Mouse (Mus musculus) heart, embryonic 16.5 days (tissue): ENCODE measurements around the gene Capn15. TPM values are rescaled to one million over a fixed set of nuclear protein-coding genes. Genes with fewer than 3 reads are reported as not detected.
A peak's percentile ranks its signal among the peaks of the same experiment; 100 is the strongest.

Experiments
- ATAC-seq: fragments of 200-750 bp; cut with Nextera tagmentation; replicated peaks from 2 replicates; pipeline ENCODE4 v1.8.0; 2017; ENCODE audit warnings: moderate number of reproducible peaks; ENCODE audit not compliant: insufficient read depth, low FRiP score; ENCODE audit errors: extremely low read depth
- H3K27ac ChIP-seq: fragments of 300-500 bp; sonication (generic); 2 replicates; pipeline ENCODE4 v1.5.1; 2014; ENCODE audit warnings: mild to moderate bottlenecking, low read length, control low read depth, moderate library complexity
- H3K27me3 ChIP-seq: fragments of 300-500 bp; sonication (generic); 2 replicates; pipeline ENCODE4 v1.6.1; 2014; ENCODE audit warnings: low read length, mixed read lengths; ENCODE audit not compliant: control insufficient read depth, insufficient read depth
- H3K36me3 ChIP-seq: fragments of 300-500 bp; sonication (generic); 2 replicates; pipeline ENCODE4 v1.6.1; 2014; ENCODE audit not compliant: control insufficient read depth, insufficient read depth
- H3K4me1 ChIP-seq: fragments of 300-500 bp; sonication (generic); 2 replicates; pipeline ENCODE4 v1.6.1; 2014; ENCODE audit warnings: low read length, mixed read lengths; ENCODE audit not compliant: control insufficient read depth, insufficient read depth
- H3K4me2 ChIP-seq: fragments of 300-500 bp; sonication (generic); 2 replicates; pipeline ENCODE4 v1.6.1; 2014; ENCODE audit warnings: low read depth, mild to moderate bottlenecking, control low read depth, low read length
- H3K4me3 ChIP-seq: fragments of 300-500 bp; sonication (generic); 2 replicates; pipeline ENCODE4 v1.5.1; 2014; ENCODE audit warnings: mild to moderate bottlenecking, control low read depth, low read length
- H3K9ac ChIP-seq: fragments of 300-500 bp; sonication (generic); 2 replicates; pipeline ENCODE4 v1.6.1; 2014; ENCODE audit warnings: low read length, control low read depth
- H3K9me3 ChIP-seq: fragments of 300-500 bp; sonication (generic); replicated peaks from 2 replicates; pipeline ENCODE4 v1.6.1; 2016; ENCODE audit warnings: low read length; ENCODE audit not compliant: control insufficient read depth
- WGBS: fragments of 180-500 bp; shearing (Covaris S2); extraction: QIAGEN DNeasy Blood & Tissue Kit; methylation state at CpG from one replicate; pipeline ENCODE4 v1.1.7; 2014; 5-methylcytosine and 5-hydroxymethylcytosine counted together
- polyA plus RNA-seq: library from polyadenylated mRNA; unstranded; fragments of >200 nt; fragmentation: Nextera tagmentation; extraction: Ambion mirVana; gene quantifications from 2 replicates; pipeline ENCODE4 v1.2.1, GENCODE M21; 2015

Gene Capn15
- polyA plus RNA-seq, 1 experiment from 2014 or later: 14.5 TPM

GRCm38 (mm10) chr17:26018388-26018787 is 32.8 kb upstream of the Capn15 start:
- Histone ChIP-seq H3K27ac (peak overlapping the region; percentile 70), H3K27me3 (no peaks in the 10 kb centered on the region), H3K9me3 (no peaks in the 10 kb centered on the region), H3K4me3 (no peak overlapping the region), H3K4me2 (no peak overlapping the region), H3K36me3 (peaks cover 13% of the 10 kb centered on the region), H3K4me1 (peaks cover 13% of the 10 kb centered on the region), H3K9ac (no peak overlapping the region)
- 42% methylated on average over 3 of the region's 3 CpGs for WGBS
- no peak for ATAC-seq

GRCm38 (mm10) chr17:26017949-26018348 is 32.4 kb upstream of the Capn15 start:
- H3K9me3 ChIP-seq: no peaks in the 10 kb centered on the region
- H3K36me3 ChIP-seq: peaks cover 13% of the 10 kb centered on the region
- H3K9ac ChIP-seq: no peak overlapping the region
- H3K4me3 ChIP-seq: no peak overlapping the region
- ATAC-seq: peak; percentile 59; the same call in 1 of the 2 replicates
- 37% methylated on average over 5 of the region's 5 CpGs for WGBS
- H3K27me3 ChIP-seq: no peaks in the 10 kb centered on the region
- H3K4me1 ChIP-seq: peaks cover 13% of the 10 kb centered on the region
- H3K27ac ChIP-seq: peak overlapping the region; percentile 70
- no peak overlapping the region for H3K4me2 ChIP-seq

- Histone ChIP-seq H3K4me1 (peaks cover 11% of the 10 kb centered on the region), H3K9me3 (no peaks in the 10 kb centered on the region), H3K4me3 (no peak overlapping the region), H3K27me3 (no peaks in the 10 kb centered on the region), H3K27ac (no peak overlapping the region), H3K9ac (no peak overlapping the region), H3K4me2 (no peak overlapping the region), H3K36me3 (peaks cover 13% of the 10 kb centered on the region)
- no peak for ATAC-seq
- 77% methylated on average over 3 of the region's 3 CpGs for WGBS
Measured at GRCm38 (mm10) chr17:26017021-26017420, 31.4 kb upstream of the Capn15 start.

GRCm38 (mm10) chr17:26013711-26014110 is 28.1 kb upstream of the Capn15 start:
- 85% methylated on average over 10 of the region's 10 CpGs for WGBS
- no peak overlapping the region for H3K9ac ChIP-seq
- peaks cover 17% of the 10 kb centered on the region for H3K4me1 ChIP-seq
- H3K4me3 ChIP-seq: no peak overlapping the region
- H3K27ac ChIP-seq: no peak overlapping the region
- no peak for ATAC-seq
- H3K4me2 ChIP-seq: no peak overlapping the region
- H3K27me3 ChIP-seq: no peaks in the 10 kb centered on the region
- peaks cover 13% of the 10 kb centered on the region for H3K36me3 ChIP-seq
- H3K9me3 ChIP-seq: no peaks in the 10 kb centered on the region

- Histone ChIP-seq H3K27ac (no peak overlapping the region), H3K9me3 (no peaks in the 10 kb centered on the region), H3K4me2 (peak overlapping the region; percentile 51), H3K36me3 (peaks cover 13% of the 10 kb centered on the region), H3K4me3 (peak overlapping the region; percentile 12; the same call in 1 of the 2 replicates), H3K9ac (no peak overlapping the region), H3K4me1 (peaks cover 9% of the 10 kb centered on the region), H3K27me3 (no peaks in the 10 kb centered on the region)
- ATAC-seq: peak; percentile 81
- 10% methylated on average over 15 of the region's 15 CpGs for WGBS
Measured at GRCm38 (mm10) chr17:26011841-26012460, 26.4 kb upstream of the Capn15 start.

- Histone ChIP-seq H3K9me3 (no peaks in the 10 kb centered on the region), H3K4me1 (peaks cover 9% of the 10 kb centered on the region), H3K9ac (no peak overlapping the region), H3K36me3 (peaks cover 10% of the 10 kb centered on the region), H3K27ac (no peak overlapping the region; the same call in 1 of the 2 replicates), H3K4me3 (no peak overlapping the region), H3K27me3 (no peaks in the 10 kb centered on the region), H3K4me2 (no peak overlapping the region)
- WGBS: 22% methylated on average over 4 of the region's 4 CpGs
- ATAC-seq: peak; percentile 46; the same call in 1 of the 2 replicates
Measured at GRCm38 (mm10) chr17:26009540-26009939, 23.9 kb upstream of the Capn15 start.

- peak overlapping the region; percentile 17; the same call in 1 of the 2 replicates for H3K27ac ChIP-seq
- H3K36me3 ChIP-seq: peaks cover 10% of the 10 kb centered on the region
- H3K9ac ChIP-seq: no peak overlapping the region
- peak; percentile 42; the same call in 1 of the 2 replicates for ATAC-seq
- no peak overlapping the region for H3K4me2 ChIP-seq
- peaks cover 9% of the 10 kb centered on the region for H3K4me1 ChIP-seq
- no peaks in the 10 kb centered on the region for H3K27me3 ChIP-seq
- no peak overlapping the region for H3K4me3 ChIP-seq
- 59% methylated on average over 7 of the region's 7 CpGs for WGBS
- no peaks in the 10 kb centered on the region for H3K9me3 ChIP-seq
Measured at GRCm38 (mm10) chr17:26008787-26009186, 23.2 kb upstream of the Capn15 start.

GRCm38 (mm10) chr17:26008331-26008730 is 22.7 kb upstream of the Capn15 start:
- no peak for ATAC-seq
- H3K4me2 ChIP-seq: no peak overlapping the region
- H3K9ac ChIP-seq: no peak overlapping the region
- H3K27ac ChIP-seq: peak overlapping the region; percentile 73
- H3K36me3 ChIP-seq: peaks cover 9% of the 10 kb centered on the region
- no peaks in the 10 kb centered on the region for H3K27me3 ChIP-seq
- H3K9me3 ChIP-seq: no peaks in the 10 kb centered on the region
- no peak overlapping the region for H3K4me3 ChIP-seq
- peaks cover 9% of the 10 kb centered on the region for H3K4me1 ChIP-seq

- H3K27ac ChIP-seq: peak overlapping the region; percentile 73
- no peaks in the 10 kb centered on the region for H3K27me3 ChIP-seq
- peaks cover 9% of the 10 kb centered on the region for H3K36me3 ChIP-seq
- ATAC-seq: no peak
- no peaks in the 10 kb centered on the region for H3K9me3 ChIP-seq
- 48% methylated on average over 2 of the region's 2 CpGs for WGBS
- no peak overlapping the region; the same call in 1 of the 2 replicates for H3K4me2 ChIP-seq
- peaks cover 9% of the 10 kb centered on the region for H3K4me1 ChIP-seq
- H3K9ac ChIP-seq: no peak overlapping the region
- H3K4me3 ChIP-seq: no peak overlapping the region
Measured at GRCm38 (mm10) chr17:26007646-26008045, 22.1 kb upstream of the Capn15 start.
